Mouse (Mus musculus) testis, adult 2 months (tissue): ENCODE data around the gene Gm9195.

ENCODE experiments used
- CTCF ChIP-seq: fragments of 200-500 bp; IDR thresholded peaks from 2 replicates; pipeline ENCODE4 v1.5.1; 2012; ENCODE audit warnings: low read depth, mild to moderate bottlenecking, inconsistent platforms, low read length, moderate library complexity; ENCODE audit not compliant: control insufficient read depth, insufficient read depth, insufficient replicate concordance
- POLR2A ChIP-seq: fragments of 200-500 bp; IDR thresholded peaks from 2 replicates; pipeline ENCODE4 v1.6.1; 2012; ENCODE audit warnings: low read depth, mild to moderate bottlenecking, inconsistent platforms, low read length, moderate library complexity; ENCODE audit not compliant: control insufficient read depth

DNA sequence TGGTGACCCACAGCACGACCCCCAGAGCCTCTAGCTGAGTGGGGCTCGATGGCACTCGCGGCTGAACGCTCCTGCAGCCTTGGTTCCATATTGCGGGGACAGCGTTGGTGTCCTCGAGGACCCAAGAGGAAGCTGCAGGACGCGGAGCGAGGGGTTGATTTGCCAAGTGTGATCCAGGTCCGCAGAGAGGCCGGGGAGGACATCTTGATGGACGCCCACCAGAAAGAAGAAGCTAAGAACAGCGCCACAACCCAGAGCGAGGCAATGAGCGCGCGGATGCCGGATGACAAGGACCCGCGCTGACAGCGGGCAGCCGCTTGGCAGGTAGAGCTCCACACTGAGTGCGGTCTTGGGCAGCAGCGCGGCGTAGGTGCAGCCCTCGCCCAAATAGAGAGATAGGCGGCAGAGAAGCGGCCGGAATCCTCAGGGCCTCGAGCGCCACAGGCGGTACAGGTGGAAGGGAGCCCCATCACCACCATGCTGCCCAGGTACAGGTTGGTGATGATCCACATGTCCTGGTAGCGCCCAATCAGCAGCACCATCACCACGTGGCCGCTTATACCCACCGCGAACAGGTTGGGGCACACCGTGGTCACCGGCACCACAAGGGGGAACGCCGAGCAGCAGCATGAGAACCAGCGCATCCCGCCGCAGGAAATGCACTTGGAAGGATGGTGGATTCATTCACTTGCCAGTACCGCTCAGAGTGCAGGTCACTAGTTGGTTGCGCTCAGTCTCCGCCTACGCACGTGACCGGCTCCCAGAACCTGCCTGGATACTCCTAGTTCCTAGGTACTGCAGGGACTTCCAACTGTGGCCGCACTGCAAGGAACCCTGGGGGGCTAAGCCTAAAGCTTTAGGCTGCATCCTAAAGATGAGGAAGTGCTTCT is 40.6 kb upstream of the Gm9195 start:
- TF ChIP-seq CTCF (peak; percentile 22; the same call in 1 of the 2 replicates), POLR2A (no peak)
